Mouse (Mus musculus) heart, embryonic 15.5 days (tissue): ENCODE measurements around the gene Akr1b3. TPM values are rescaled to one million over a fixed set of nuclear protein-coding genes. Genes with fewer than 3 reads are reported as not detected.

Source experiments
- ATAC-seq: fragments of 200-750 bp; cut with Nextera tagmentation; replicated peaks from 2 replicates; pipeline ENCODE4 v1.8.0; 2017; ENCODE audit warnings: low read depth, moderate TSS enrichment; ENCODE audit not compliant: insufficient number of reproducible peaks, insufficient read depth, low FRiP score
- H3K27ac ChIP-seq: fragments of 300-500 bp; sonication (generic); 2 replicates; pipeline ENCODE4 v1.5.1; 2015; ENCODE audit warnings: mild to moderate bottlenecking, inconsistent platforms
- H3K27me3 ChIP-seq: fragments of 300-500 bp; sonication (generic); 2 replicates; pipeline ENCODE4 v1.6.1; 2015; ENCODE audit warnings: inconsistent platforms
- H3K36me3 ChIP-seq: fragments of 300-500 bp; sonication (generic); 2 replicates; pipeline ENCODE4 v1.6.1; 2015; ENCODE audit warnings: mild to moderate bottlenecking, inconsistent platforms
- H3K4me1 ChIP-seq: fragments of 300-500 bp; sonication (generic); replicated peaks from 2 replicates; pipeline ENCODE4 v1.6.1; 2015; ENCODE audit warnings: inconsistent platforms
- H3K4me2 ChIP-seq: fragments of 300-500 bp; sonication (generic); 2 replicates; pipeline ENCODE4 v1.6.1; 2015; ENCODE audit warnings: inconsistent platforms, mild to moderate bottlenecking, moderate library complexity
- H3K4me3 ChIP-seq: fragments of 300-500 bp; sonication (generic); 2 replicates; pipeline ENCODE4 v1.5.1; 2015; ENCODE audit warnings: mild to moderate bottlenecking, inconsistent platforms
- H3K9ac ChIP-seq: fragments of 300-500 bp; sonication (generic); 2 replicates; pipeline ENCODE4 v1.6.1; 2015; ENCODE audit warnings: mild to moderate bottlenecking, inconsistent platforms
- H3K9me3 ChIP-seq: fragments of 300-500 bp; sonication (generic); replicated peaks from 2 replicates; pipeline ENCODE4 v1.6.1; 2016; ENCODE audit warnings: inconsistent platforms
- WGBS: fragments of 180-500 bp; shearing (Covaris S2); methylation state at CpG from one replicate; pipeline ENCODE4 v1.1.7; 2015; ENCODE audit warnings: mixed read lengths; 5-methylcytosine and 5-hydroxymethylcytosine counted together
- polyA plus RNA-seq: library from polyadenylated mRNA; unstranded; fragments of >200 nt; fragmentation: Nextera tagmentation; extraction: Ambion mirVana; gene quantifications from 2 replicates; pipeline ENCODE4 v1.2.1, GENCODE M21; 2015

Gene Akr1b3
- polyA plus RNA-seq, 1 experiment from 2014 or later, result 150 TPM

DNA sequence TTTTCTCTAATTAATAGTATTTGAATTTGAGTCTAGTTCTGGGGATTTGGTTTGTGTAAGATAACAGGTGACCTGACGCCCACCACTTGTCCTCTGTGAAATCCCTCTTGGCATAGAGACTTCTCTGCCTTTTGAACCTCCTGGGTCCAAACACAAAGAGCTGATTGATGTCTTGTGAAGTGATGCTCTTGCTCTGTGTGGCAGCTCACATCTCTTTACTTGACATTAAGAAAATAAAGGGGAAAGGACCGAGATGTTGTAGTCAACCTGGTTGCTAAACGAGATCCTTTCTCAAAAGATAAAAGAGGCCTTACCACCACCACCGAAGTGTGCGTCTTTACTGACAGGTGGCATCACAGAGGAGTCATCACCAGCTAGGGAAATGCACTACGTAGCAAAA lies 1.4 kb upstream of the Akr1b3 start:
- Histone ChIP-seq H3K36me3 (no peaks in the 10 kb centered on the region), H3K27ac (no peak overlapping the region), H3K4me3 (no peak overlapping the region), H3K4me1 (peaks cover 13% of the 10 kb centered on the region), H3K27me3 (no peaks in the 10 kb centered on the region), H3K4me2 (peak overlapping the region; percentile 86; the same call in 1 of the 2 replicates), H3K9ac (no peak overlapping the region), H3K9me3 (no peaks in the 10 kb centered on the region)
- 59% methylated on average over 6 of the region's 6 CpGs for WGBS
- ATAC-seq, result no peak

DNA sequence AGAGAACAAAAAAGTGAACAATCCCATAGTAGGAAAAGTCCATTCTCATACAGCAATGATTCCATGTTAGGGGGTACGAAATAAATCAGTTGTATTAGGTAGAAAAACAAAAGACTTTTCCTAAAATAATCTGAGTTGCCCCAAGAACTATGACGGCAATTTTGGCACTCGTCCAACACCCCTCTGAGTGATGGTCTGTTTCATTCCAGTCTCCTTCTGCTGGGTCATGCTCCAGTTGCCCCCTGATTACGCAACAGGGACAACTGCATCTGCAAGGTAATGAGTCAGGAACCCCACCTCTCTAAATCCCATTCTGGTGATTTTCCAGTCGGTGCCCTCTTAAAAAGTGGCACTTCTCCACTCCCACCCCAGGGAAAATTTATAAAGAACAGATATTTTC lies 894 bp upstream of the Akr1b3 start:
- H3K9ac ChIP-seq, result peak overlapping the region; percentile 40; the same call in 1 of the 2 replicates
- no peaks in the 10 kb centered on the region for H3K27me3 ChIP-seq
- H3K4me3 ChIP-seq, result peak overlapping the region; percentile 75
- 18% methylated on average over 5 of the region's 5 CpGs for WGBS
- no peaks in the 10 kb centered on the region for H3K36me3 ChIP-seq
- ATAC-seq, result no peak
- peak overlapping the region; percentile 85 for H3K27ac ChIP-seq
- H3K4me2 ChIP-seq, result peak overlapping the region; percentile 86
- H3K4me1 ChIP-seq, result peaks cover 13% of the 10 kb centered on the region
- no peaks in the 10 kb centered on the region for H3K9me3 ChIP-seq

GRCm38 (mm10) chr6:34313921-34314320 lies 3.4 kb downstream of the Akr1b3 start:
- ATAC-seq, result no peak
- no peak overlapping the region for H3K27ac ChIP-seq
- H3K4me2 ChIP-seq, result no peak overlapping the region
- H3K9ac ChIP-seq, result no peak overlapping the region
- peaks cover 13% of the 10 kb centered on the region for H3K4me1 ChIP-seq
- H3K4me3 ChIP-seq, result no peak overlapping the region
- H3K27me3 ChIP-seq, result no peaks in the 10 kb centered on the region
- H3K9me3 ChIP-seq, result no peaks in the 10 kb centered on the region
- WGBS, result 98% methylated on average over 2 of the region's 2 CpGs
- H3K36me3 ChIP-seq, result peaks cover 32% of the 10 kb centered on the region; the same call in 1 of the 2 replicates

- no peak for ATAC-seq
- WGBS, result 85% methylated on average over 9 of the region's 9 CpGs
- no peak overlapping the region for H3K4me3 ChIP-seq
- H3K9me3 ChIP-seq, result no peaks in the 10 kb centered on the region
- no peak overlapping the region for H3K4me2 ChIP-seq
- no peak overlapping the region for H3K9ac ChIP-seq
- H3K36me3 ChIP-seq, result peaks cover 37% of the 10 kb centered on the region; the same call in 1 of the 2 replicates
- no peaks in the 10 kb centered on the region for H3K27me3 ChIP-seq
- H3K4me1 ChIP-seq, result peaks cover 12% of the 10 kb centered on the region
- H3K27ac ChIP-seq, result no peak overlapping the region
These were observed 3.9 kb downstream of the Akr1b3 start for GRCm38 (mm10) chr6:34313386-34313785.

GRCm38 (mm10) chr6:34310023-34310595 lies 7.2 kb downstream of the Akr1b3 start:
- no peak overlapping the region for H3K27ac ChIP-seq
- ATAC-seq, result no peak
- WGBS, result 87% methylated on average over 11 of the region's 11 CpGs
- no peak overlapping the region for H3K9ac ChIP-seq
- H3K4me3 ChIP-seq, result no peak overlapping the region
- H3K4me2 ChIP-seq, result no peak overlapping the region
- peaks cover under 1% of the 10 kb centered on the region for H3K4me1 ChIP-seq
- no peaks in the 10 kb centered on the region for H3K9me3 ChIP-seq
- H3K36me3 ChIP-seq, result peaks cover 48% of the 10 kb centered on the region; the same call in 1 of the 2 replicates
- no peaks in the 10 kb centered on the region for H3K27me3 ChIP-seq

DNA sequence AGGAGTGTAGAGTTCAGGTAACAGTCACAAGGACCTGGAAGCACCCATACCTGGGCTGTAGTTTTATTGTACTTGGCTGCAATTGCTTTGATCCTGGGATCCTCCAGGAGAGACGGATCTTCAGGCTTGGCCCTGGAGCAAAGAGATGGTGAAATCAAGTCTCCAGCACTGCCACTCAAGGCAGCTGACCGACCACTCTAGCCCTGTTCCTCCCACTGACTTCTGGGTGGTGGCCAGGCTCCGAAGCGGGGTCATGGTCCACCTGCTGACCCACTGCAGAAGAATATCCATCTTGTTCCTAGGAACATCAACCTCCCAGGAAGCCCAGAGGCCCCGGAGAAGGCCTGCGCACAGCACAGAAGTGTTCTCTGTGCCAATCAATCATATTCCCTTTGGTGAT lies 7.8 kb downstream of the Akr1b3 start:
- Histone ChIP-seq H3K4me2 (no peak overlapping the region), H3K27me3 (no peaks in the 10 kb centered on the region), H3K27ac (no peak overlapping the region), H3K36me3 (peaks cover 48% of the 10 kb centered on the region; the same call in 1 of the 2 replicates), H3K9ac (no peak overlapping the region), H3K9me3 (no peaks in the 10 kb centered on the region), H3K4me1 (peaks cover 6% of the 10 kb centered on the region), H3K4me3 (no peak overlapping the region)
- no peak for ATAC-seq
- 91% methylated on average over 6 of the region's 6 CpGs for WGBS

- Histone ChIP-seq H3K36me3 (peaks cover 42% of the 10 kb centered on the region; the same call in 1 of the 2 replicates), H3K4me3 (no peak overlapping the region), H3K9ac (no peak overlapping the region), H3K4me1 (peaks cover 7% of the 10 kb centered on the region), H3K4me2 (no peak overlapping the region), H3K9me3 (no peaks in the 10 kb centered on the region), H3K27me3 (no peaks in the 10 kb centered on the region), H3K27ac (no peak overlapping the region)
- WGBS, result 92% methylated on average over 6 of the region's 6 CpGs
- ATAC-seq, result no peak
These were observed 10.5 kb downstream of the Akr1b3 start for GRCm38 (mm10) chr6:34306797-34307196.

- peak; percentile 43; the same call in 1 of the 2 replicates for ATAC-seq
- WGBS, result 55% methylated on average over 10 of the region's 10 CpGs
- peak overlapping the region; percentile 54 for H3K27ac ChIP-seq
These were observed 12.5 kb downstream of the Akr1b3 start for GRCm38 (mm10) chr6:34304675-34305241.

GRCm38 (mm10) chr6:34297055-34297454 lies 20.2 kb downstream of the Akr1b3 start:
- Histone ChIP-seq H3K27ac (no peak overlapping the region), H3K27me3 (no peaks in the 10 kb centered on the region), H3K4me2 (no peak overlapping the region), H3K4me3 (no peak overlapping the region), H3K9me3 (no peaks in the 10 kb centered on the region), H3K36me3 (no peaks in the 10 kb centered on the region), H3K9ac (no peak overlapping the region), H3K4me1 (peaks cover 2% of the 10 kb centered on the region; the same call in 1 of the 2 replicates)
- no peak for ATAC-seq
- WGBS, result 84% methylated on average over 3 of the region's 3 CpGs

More at GRCm38 (mm10) chr6:34304675-34305241, 12.5 kb downstream of the Akr1b3 start:
- Histone ChIP-seq H3K4me3 (no peak overlapping the region), H3K4me1 (peaks cover 7% of the 10 kb centered on the region), H3K4me2 (no peak overlapping the region), H3K9me3 (no peaks in the 10 kb centered on the region), H3K9ac (no peak overlapping the region), H3K27me3 (no peaks in the 10 kb centered on the region), H3K36me3 (peaks cover 25% of the 10 kb centered on the region; the same call in 1 of the 2 replicates)

DNA sequence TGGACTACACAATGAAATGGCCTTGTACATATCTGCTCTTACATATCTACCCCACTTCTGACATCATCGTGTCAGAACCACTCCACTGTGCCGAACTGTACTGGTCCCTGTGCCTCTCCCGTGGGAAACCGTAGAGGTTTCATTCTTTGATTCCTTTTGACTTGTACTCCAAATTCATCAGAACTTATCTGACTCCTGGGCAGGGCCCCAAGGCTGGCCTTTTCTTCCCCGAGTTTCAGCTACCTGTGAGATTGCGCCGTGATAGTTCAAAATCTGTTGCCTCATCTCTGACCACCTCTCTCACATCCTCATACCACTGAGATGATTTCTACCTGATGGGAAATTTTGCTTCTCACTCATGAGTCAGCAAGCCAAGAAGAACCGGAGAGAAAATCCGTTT lies 21.8 kb downstream of the Akr1b3 start:
- Histone ChIP-seq H3K27me3 (no peaks in the 10 kb centered on the region), H3K27ac (no peak overlapping the region), H3K4me2 (no peak overlapping the region), H3K36me3 (no peaks in the 10 kb centered on the region), H3K9me3 (no peaks in the 10 kb centered on the region), H3K4me3 (no peak overlapping the region), H3K9ac (no peak overlapping the region), H3K4me1 (peaks cover 2% of the 10 kb centered on the region; the same call in 1 of the 2 replicates)
- WGBS, result 85% methylated on average over 9 of the region's 9 CpGs
- ATAC-seq, result no peak

DNA sequence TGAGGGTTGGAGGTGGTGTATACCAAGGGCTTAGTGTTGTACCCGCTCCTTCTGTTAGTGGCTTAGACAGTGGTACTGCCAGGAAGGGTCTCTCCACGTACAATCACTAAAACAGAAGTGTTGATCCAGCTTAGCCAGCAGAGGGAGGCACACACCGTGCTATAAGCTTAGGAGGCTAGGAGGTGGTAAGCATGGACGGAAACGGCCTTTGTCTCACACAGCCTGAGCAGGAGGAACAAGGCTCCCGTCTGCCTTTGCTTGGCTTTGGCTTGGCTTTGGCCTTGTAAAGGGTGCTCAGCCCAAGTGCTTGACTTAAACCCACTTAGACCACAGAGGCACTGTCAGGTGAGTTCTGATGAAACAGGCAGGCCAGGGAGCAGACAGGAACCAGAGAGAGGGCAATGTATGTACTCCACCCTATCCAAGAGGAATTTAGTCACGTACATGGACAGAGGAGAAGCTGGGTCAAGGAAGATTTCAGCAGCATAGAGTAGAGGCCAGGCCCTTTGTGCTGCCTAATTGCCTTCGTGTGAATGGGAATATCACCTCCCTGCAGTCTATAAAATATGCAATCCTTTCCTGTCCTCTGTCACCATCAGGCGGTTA lies 24.3 kb downstream of the Akr1b3 start:
- peaks cover 5% of the 10 kb centered on the region; the same call in 1 of the 2 replicates for H3K4me1 ChIP-seq
- H3K4me2 ChIP-seq, result no peak overlapping the region
- no peaks in the 10 kb centered on the region for H3K36me3 ChIP-seq
- no peak overlapping the region for H3K4me3 ChIP-seq
- WGBS, result 30% methylated on average over 9 of the region's 9 CpGs
- no peaks in the 10 kb centered on the region for H3K9me3 ChIP-seq
- peak; percentile 77 for ATAC-seq
- no peak overlapping the region for H3K27ac ChIP-seq
- H3K27me3 ChIP-seq, result no peaks in the 10 kb centered on the region
- no peak overlapping the region for H3K9ac ChIP-seq
